Mouse (Mus musculus) midbrain, embryonic 10.5 days (tissue): ENCODE results near the gene Srsf10. TPM values are rescaled to one million over a fixed set of nuclear protein-coding genes. Genes with fewer than 3 reads are reported as not detected.

ENCODE experiments used
- DNase-seq: peaks from one replicate; pipeline ENCODE4 v3.0.0-alpha.2; 2017; ENCODE audit warnings: low spot score
- H3K27ac ChIP-seq: fragments of 300-500 bp; sonication (generic); replicated peaks from 2 replicates; pipeline ENCODE4 v1.5.1; 2016; ENCODE audit warnings: mild to moderate bottlenecking
- H3K27me3 ChIP-seq: fragments of 300-500 bp; sonication (generic); 2 replicates; pipeline ENCODE4 v1.6.1; 2016; ENCODE audit warnings: low read depth, mild to moderate bottlenecking; ENCODE audit not compliant: poor library complexity, severe bottlenecking
- H3K36me3 ChIP-seq: fragments of 300-500 bp; sonication (generic); 2 replicates; pipeline ENCODE4 v1.6.1; 2016; ENCODE audit warnings: mild to moderate bottlenecking, moderate library complexity
- H3K4me1 ChIP-seq: fragments of 300-500 bp; sonication (generic); 2 replicates; pipeline ENCODE4 v1.6.1; 2016
- H3K4me3 ChIP-seq: fragments of 300-500 bp; sonication (generic); 2 replicates; pipeline ENCODE4 v1.5.1; 2016; ENCODE audit warnings: mild to moderate bottlenecking, moderate library complexity
- H3K9me3 ChIP-seq: fragments of 300-500 bp; sonication (generic); replicated peaks from 2 replicates; pipeline ENCODE4 v1.6.1; 2016; ENCODE audit warnings: mild to moderate bottlenecking
- WGBS: fragments of 180-500 bp; shearing (Covaris S2); methylation state at CpG from one replicate; pipeline ENCODE4 v1.1.7; 2016; 5-methylcytosine and 5-hydroxymethylcytosine counted together
- polyA plus RNA-seq: library from polyadenylated mRNA; unstranded; fragments of >200 nt; fragmentation: Nextera tagmentation; extraction: Ambion mirVana; gene quantifications from 2 replicates; pipeline ENCODE4 v1.2.1, GENCODE M21; 2016

Srsf10 gene
- polyA plus RNA-seq, 1 experiment from 2014 or later: 383 TPM

DNA sequence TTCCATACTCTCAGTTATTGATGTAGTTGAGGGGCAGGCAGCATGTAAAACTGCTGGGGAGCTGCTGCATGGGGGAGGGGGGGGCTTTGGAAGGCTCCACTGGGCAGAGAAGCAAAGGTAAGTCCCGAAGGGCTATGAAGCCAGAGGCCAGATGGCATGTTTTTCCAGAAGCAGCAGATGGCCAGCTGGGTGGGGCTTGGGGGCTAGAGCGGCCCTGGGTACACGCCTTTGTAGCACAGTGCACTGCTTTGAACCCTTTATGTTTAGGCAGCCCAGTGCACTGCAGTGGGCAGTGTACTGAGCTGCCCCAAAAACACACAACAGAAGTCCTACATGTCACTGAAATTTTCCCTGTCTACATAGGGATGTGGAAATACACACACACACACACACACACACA lies 57.3 kb downstream of the Srsf10 start:
- 56% methylated on average over 3 of the region's 3 CpGs for WGBS
- H3K36me3 ChIP-seq: no peaks in the 10 kb centered on the region

DNA sequence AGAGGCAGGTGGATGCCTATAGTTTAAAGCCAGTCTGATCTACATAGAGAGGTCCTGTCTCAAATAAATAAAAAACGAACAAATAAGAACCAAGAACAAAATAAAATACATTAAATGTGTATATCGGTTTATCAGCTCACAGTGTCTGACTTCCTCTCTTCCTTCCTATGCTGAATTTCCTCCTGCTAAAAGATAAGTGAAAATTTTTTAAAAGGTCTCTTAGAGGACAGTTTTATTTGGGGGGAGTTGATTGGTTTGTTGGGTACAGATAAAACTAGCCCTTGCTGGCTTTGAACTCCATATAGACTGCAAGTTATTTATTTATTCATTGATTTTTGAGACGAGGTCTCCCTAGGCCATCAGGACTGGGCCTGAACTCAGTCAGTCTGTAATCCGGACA lies 57.9 kb downstream of the Srsf10 start:
- Histone ChIP-seq H3K27me3 (no peaks in the 10 kb centered on the region), H3K36me3 (no peaks in the 10 kb centered on the region), H3K27ac (peak overlapping the region; percentile 77), H3K9me3 (no peaks in the 10 kb centered on the region), H3K4me3 (no peak overlapping the region), H3K4me1 (peaks cover 16% of the 10 kb centered on the region)
- DNase-seq: no peak
- 82% methylated on average over 4 of the region's 4 CpGs for WGBS

More for the DNA sequence above, 57.3 kb downstream of the Srsf10 start:
- no peaks in the 10 kb centered on the region for H3K9me3 ChIP-seq
- no peaks in the 10 kb centered on the region for H3K27me3 ChIP-seq
- DNase-seq: peak; percentile 50
- peaks cover 16% of the 10 kb centered on the region for H3K4me1 ChIP-seq
- no peak overlapping the region for H3K4me3 ChIP-seq
- peak overlapping the region; percentile 77 for H3K27ac ChIP-seq

DNA sequence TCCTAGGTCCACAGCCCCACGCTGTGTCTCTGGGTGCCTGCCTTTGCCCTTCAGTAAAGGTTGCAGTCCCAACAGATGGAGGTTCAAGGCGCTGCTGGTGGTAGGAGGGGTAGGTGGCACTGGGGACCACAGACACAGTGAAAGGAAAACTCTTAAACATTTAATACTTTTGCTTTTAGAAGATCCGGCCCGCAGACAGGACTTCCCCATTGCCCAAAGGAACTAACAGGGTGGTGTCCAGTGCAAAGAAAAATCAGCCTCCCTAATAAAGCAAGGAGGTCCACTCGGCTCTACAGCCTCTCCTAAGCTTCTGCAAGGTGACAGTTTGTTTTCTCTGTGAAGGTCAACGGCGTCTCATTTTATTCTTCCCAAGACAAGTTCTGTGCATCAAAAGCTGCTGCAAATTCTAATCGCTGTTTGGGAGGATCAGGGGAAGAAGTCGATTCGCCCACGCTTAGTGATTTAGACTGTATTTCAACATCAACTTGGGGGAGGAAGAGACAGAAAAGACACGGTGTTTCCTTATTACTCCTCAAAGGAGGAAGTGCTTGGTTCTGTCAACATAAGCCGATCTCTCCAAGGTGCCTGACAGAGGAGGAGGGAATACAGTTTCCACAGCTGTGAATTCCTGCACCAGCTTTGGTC lies 63.2 kb downstream of the Srsf10 start:
- 92% methylated on average over 13 of the region's 13 CpGs for WGBS
- peaks cover 17% of the 10 kb centered on the region for H3K4me1 ChIP-seq
- peaks cover 11% of the 10 kb centered on the region for H3K36me3 ChIP-seq
- H3K27me3 ChIP-seq: no peaks in the 10 kb centered on the region
- no peak overlapping the region for H3K27ac ChIP-seq
- H3K9me3 ChIP-seq: no peaks in the 10 kb centered on the region
- H3K4me3 ChIP-seq: no peak overlapping the region
- no peak for DNase-seq

DNA sequence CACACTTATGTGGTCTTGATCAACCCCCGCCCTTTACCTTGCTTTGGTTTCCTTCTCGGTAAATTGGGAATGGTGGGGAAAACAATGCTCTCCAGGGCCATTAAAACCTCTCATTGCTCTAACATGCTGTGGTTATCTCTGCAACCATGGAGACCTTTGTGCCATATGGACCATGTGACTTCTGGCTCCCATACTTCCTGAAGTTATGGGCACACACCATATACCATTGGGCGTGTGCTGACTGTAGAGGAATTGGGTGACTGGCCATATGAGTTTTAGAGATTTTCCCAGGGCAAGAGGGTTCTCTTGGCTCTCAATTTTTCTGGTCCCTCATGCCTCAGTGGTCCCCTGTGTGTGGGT lies 63.7 kb downstream of the Srsf10 start:
- peaks cover 17% of the 10 kb centered on the region for H3K4me1 ChIP-seq
- H3K27me3 ChIP-seq: no peaks in the 10 kb centered on the region
- peaks cover 14% of the 10 kb centered on the region for H3K36me3 ChIP-seq
- H3K27ac ChIP-seq: no peak overlapping the region
- no peak for DNase-seq
- H3K9me3 ChIP-seq: no peaks in the 10 kb centered on the region
- 93% methylated on average over 3 of the region's 3 CpGs for WGBS
- H3K4me3 ChIP-seq: no peak overlapping the region

Other genes with a start within 250 kb of the Srsf10 start
- gene Ifnlr1, start 169.5 kb upstream of the Srsf10 start, polyA plus RNA-seq: 0.10 and 0.21 TPM in 2 replicates
- not detected in 2 replicates for gene Il22ra1, start 127.6 kb upstream of the Srsf10 start, polyA plus RNA-seq
- gene Myom3, start 96.0 kb upstream of the Srsf10 start, polyA plus RNA-seq: 0.12 and 0.20 TPM in 2 replicates
- gene Pnrc2, start 18.1 kb downstream of the Srsf10 start, polyA plus RNA-seq: 216 and 225 TPM in 2 replicates
- 0.46 and 0.60 TPM in 2 replicates for gene Cnr2, start 39.6 kb downstream of the Srsf10 start, polyA plus RNA-seq
- 54.0 and 63.7 TPM in 2 replicates for gene Fuca1, start 65.0 kb downstream of the Srsf10 start, polyA plus RNA-seq
- gene Hmgcl, start 90.7 kb downstream of the Srsf10 start, polyA plus RNA-seq: 64.5 and 70.1 TPM in 2 replicates
- gene Gale, start 108.0 kb downstream of the Srsf10 start, polyA plus RNA-seq: 47.2 and 47.6 TPM in 2 replicates
- 214 and 220 TPM in 2 replicates for gene Lypla2, start 116.9 kb downstream of the Srsf10 start, polyA plus RNA-seq
- 66.3 and 69.6 TPM in 2 replicates for gene Pithd1, start 131.5 kb downstream of the Srsf10 start, polyA plus RNA-seq
- 34.7 and 36.1 TPM in 2 replicates for gene Eloa, start 166.0 kb downstream of the Srsf10 start, polyA plus RNA-seq
- gene Rpl11, start 197.7 kb downstream of the Srsf10 start, polyA plus RNA-seq: 407 and 486 TPM in 2 replicates